Mouse (Mus musculus) intestine, embryonic 14.5 days (tissue): ENCODE results near the gene Cbs. TPM values are rescaled to one million over a fixed set of nuclear protein-coding genes. Genes with fewer than 3 reads are reported as not detected.

Source experiments
- ATAC-seq: fragments of 200-750 bp; cut with Nextera tagmentation; replicated peaks from 2 replicates; pipeline ENCODE4 v1.8.0; 2017; ENCODE audit warnings: low read depth, moderate number of reproducible peaks, moderate TSS enrichment, moderate library complexity; ENCODE audit not compliant: low FRiP score, low TSS enrichment
- DNase-seq: peaks from one replicate; pipeline ENCODE4 v3.0.0-alpha.2; 2018; ENCODE audit warnings: low spot score
- H3K27ac ChIP-seq: fragments of 300-500 bp; sonication (generic); 2 replicates; pipeline ENCODE4 v1.5.1; 2014; ENCODE audit warnings: low read depth, mild to moderate bottlenecking, control low read depth
- H3K27me3 ChIP-seq: fragments of 300-500 bp; sonication (generic); replicated peaks from 2 replicates; pipeline ENCODE4 v1.6.1; 2014; ENCODE audit warnings: low read length, control low read depth; ENCODE audit not compliant: control insufficient read depth, insufficient read depth
- H3K36me3 ChIP-seq: fragments of 300-500 bp; sonication (generic); 2 replicates; pipeline ENCODE4 v1.6.1; 2014; ENCODE audit warnings: low read length, control low read depth; ENCODE audit not compliant: control insufficient read depth, insufficient read depth
- H3K4me1 ChIP-seq: fragments of 300-500 bp; sonication (generic); replicated peaks from 2 replicates; pipeline ENCODE4 v1.6.1; 2014; ENCODE audit warnings: low read length, control low read depth, mixed read lengths; ENCODE audit not compliant: control insufficient read depth, insufficient read depth
- H3K4me2 ChIP-seq: fragments of 300-500 bp; sonication (generic); 2 replicates; pipeline ENCODE4 v1.6.1; 2014; ENCODE audit warnings: low read length
- H3K4me3 ChIP-seq: fragments of 300-500 bp; sonication (generic); 2 replicates; pipeline ENCODE4 v1.5.1; 2014; ENCODE audit warnings: low read depth, low read length, control low read depth, mixed read lengths
- H3K9ac ChIP-seq: fragments of 300-500 bp; sonication (generic); 2 replicates; pipeline ENCODE4 v1.6.1; 2014; ENCODE audit warnings: mild to moderate bottlenecking, low read length
- H3K9me3 ChIP-seq: fragments of 300-500 bp; sonication (generic); 2 replicates; pipeline ENCODE4 v1.6.1; 2016; ENCODE audit warnings: low read length, control low read depth; ENCODE audit not compliant: control insufficient read depth
- WGBS: fragments of 180-500 bp; shearing (Covaris S2); extraction: QIAGEN DNeasy Blood & Tissue Kit; methylation state at CpG from one replicate; pipeline ENCODE4 v1.1.7; 2014; 5-methylcytosine and 5-hydroxymethylcytosine counted together
- polyA plus RNA-seq: library from polyadenylated mRNA; unstranded; fragments of >200 nt; fragmentation: Nextera tagmentation; extraction: Ambion mirVana; gene quantifications from 2 replicates; pipeline ENCODE4 v1.2.1, GENCODE M21; 2014

Cbs gene
- polyA plus RNA-seq, 1 experiment from 2014 or later = 5.9 TPM

DNA sequence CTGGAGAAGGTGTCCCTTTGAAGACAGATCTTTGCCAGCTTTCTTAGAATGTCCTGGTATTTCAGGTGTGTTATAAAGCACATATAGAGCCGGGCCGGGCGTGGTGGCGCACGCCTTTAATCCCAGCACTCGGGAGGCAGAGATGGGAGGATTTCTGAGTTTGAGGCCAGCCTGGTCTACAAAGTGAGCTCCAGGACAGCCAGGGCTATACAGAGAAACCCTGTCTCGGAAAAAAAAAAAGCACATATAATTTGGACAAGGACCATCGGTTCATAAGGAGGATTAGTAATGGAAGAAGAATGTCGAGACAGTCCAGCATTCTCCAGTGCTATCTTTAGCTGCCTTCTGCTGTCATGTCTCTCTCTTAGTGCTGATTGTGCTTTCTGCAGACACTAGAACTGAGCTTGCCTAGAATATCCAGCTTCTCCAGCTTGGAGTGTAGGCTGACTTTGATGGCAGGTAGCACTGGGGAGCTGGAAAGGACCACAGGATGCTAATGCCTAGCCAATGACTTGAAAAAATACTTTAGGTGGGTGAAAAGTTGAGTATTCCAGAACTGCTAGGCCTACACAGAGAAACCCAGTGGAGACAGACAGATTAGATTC is 66.6 kb downstream of the Cbs start:
- peaks cover 22% of the 10 kb centered on the region for H3K4me1 ChIP-seq
- H3K27me3 ChIP-seq = no peaks in the 10 kb centered on the region
- 83% methylated on average over 9 of the region's 9 CpGs for WGBS
- DNase-seq (no peak), ATAC-seq (peak; percentile 84)
- no peak overlapping the region for H3K4me3 ChIP-seq
- H3K4me2 ChIP-seq = no peak overlapping the region
- no peak overlapping the region for H3K27ac ChIP-seq
- H3K36me3 ChIP-seq = no peaks in the 10 kb centered on the region
- H3K9ac ChIP-seq = no peak overlapping the region
- H3K9me3 ChIP-seq = no peaks in the 10 kb centered on the region

DNA sequence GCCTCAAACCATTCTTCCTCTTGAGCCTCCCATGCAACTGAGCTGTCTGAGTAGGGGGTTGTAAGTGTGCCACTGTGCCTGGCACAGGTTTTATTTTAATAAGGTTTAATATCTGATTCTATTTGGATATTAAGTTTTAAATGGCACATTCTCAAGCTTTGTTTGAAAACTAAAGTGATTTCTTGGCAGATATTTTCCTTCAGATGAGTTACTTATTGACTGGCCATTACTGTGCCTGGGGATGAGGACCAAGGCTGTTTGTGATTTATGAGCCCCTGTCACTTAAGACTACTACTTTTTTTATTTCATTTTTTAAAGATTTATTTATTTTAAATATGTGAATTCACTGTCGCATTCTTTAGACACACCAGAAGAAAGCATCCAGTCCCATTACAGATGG is 67.3 kb downstream of the Cbs start:
- H3K4me2 ChIP-seq = no peak overlapping the region

DNA sequence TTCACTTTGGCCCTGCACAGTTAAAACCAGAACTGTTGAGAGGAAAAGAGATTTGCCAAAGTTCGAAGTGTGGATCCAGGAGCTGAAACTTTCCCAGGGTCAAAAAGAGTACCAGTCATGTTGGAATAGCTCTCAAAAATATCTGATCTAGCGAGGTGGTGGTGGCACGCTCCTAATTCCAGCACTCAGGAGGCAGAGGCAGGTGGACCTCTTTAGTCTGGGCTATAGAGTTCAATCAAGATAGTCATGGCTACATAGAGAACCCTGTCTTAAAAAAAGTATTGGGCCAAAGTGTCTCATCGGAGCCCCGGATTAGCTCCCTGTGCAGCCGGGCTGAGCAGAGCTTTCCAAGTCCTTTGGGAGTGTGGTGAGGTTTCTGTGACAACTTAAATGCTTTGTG is 70.8 kb downstream of the Cbs start:
- ATAC-seq (no peak), DNase-seq (no peak)
- H3K27ac ChIP-seq = 0 out of 2 replicates have a peak overlapping the region, but pooled peaks have one; percentile 93
- H3K9me3 ChIP-seq = no peaks in the 10 kb centered on the region
- H3K36me3 ChIP-seq = no peaks in the 10 kb centered on the region
- peak overlapping the region; percentile 72 for H3K4me2 ChIP-seq
- H3K4me1 ChIP-seq = peaks cover 27% of the 10 kb centered on the region
- peak overlapping the region; percentile 77 for H3K4me3 ChIP-seq
- peak overlapping the region; percentile 93 for H3K9ac ChIP-seq
- WGBS = 72% methylated on average over 6 of the region's 6 CpGs
- H3K27me3 ChIP-seq = no peaks in the 10 kb centered on the region

More for the DNA sequence above, 67.3 kb downstream of the Cbs start:
- no peak overlapping the region for H3K4me3 ChIP-seq
- no peaks in the 10 kb centered on the region for H3K36me3 ChIP-seq
- 81% methylated on average over 1 of the region's 1 CpGs for WGBS
- DNase-seq (no peak), ATAC-seq (no peak)
- no peak overlapping the region for H3K9ac ChIP-seq
- H3K27ac ChIP-seq = no peak overlapping the region
- no peaks in the 10 kb centered on the region for H3K27me3 ChIP-seq
- H3K9me3 ChIP-seq = no peaks in the 10 kb centered on the region
- peaks cover 22% of the 10 kb centered on the region for H3K4me1 ChIP-seq

DNA sequence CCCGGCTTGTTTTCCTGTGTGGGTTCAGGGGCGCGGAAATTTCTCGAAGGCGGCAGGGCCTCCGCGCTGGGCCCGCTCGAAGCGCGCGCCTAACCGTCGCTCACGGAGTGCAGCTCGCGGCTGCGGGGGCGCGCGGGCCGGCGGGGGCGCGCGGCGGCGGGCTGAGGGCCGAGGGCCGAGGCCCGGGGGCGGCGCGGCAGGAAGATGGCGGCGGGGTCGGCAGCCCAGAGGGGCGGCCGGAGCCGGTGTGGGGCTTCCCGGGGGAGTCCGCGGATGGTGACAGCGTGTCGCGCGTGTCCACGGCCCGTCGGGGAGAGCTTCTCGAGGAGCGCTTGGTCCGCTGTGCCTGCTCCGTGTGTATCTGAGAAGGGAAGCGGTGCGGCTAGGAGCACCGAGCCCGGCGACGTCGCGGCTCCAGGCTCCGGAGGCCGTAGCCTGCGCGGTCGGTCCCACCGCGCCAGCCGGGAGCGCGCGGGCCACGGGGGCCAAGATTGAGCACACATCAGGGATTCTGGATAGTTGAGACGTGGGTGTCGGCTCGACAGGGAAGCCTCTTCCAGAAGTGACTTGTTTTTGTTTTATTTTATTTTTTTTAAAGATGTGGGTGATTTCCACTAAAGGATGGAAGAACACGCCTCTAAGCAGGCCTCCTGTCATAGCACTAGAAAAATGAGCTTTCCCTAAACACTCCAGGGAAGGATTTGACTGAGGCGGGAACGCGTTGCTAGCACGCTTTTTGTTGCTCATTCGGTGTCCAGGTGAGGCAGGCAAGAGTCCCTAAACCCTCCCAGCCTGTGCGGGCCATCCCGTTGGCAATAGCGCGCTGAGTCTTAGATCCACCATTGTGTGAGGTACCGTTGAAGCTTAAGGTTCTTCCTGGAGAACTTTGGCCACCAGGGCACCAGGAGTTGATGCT is 71.6 kb downstream of the Cbs start:
- Histone ChIP-seq H3K27ac (peak overlapping the region; percentile 93), H3K4me3 (peak overlapping the region; percentile 77), H3K4me2 (peak overlapping the region; percentile 72), H3K9ac (peak overlapping the region; percentile 93), H3K9me3 (no peaks in the 10 kb centered on the region), H3K36me3 (no peaks in the 10 kb centered on the region), H3K4me1 (peaks cover 27% of the 10 kb centered on the region), H3K27me3 (no peaks in the 10 kb centered on the region)
- peak; percentile 83 for DNase-seq
- under 1% methylated on average over 83 of the region's 88 CpGs for WGBS
- ATAC-seq = peak; percentile 46

DNA sequence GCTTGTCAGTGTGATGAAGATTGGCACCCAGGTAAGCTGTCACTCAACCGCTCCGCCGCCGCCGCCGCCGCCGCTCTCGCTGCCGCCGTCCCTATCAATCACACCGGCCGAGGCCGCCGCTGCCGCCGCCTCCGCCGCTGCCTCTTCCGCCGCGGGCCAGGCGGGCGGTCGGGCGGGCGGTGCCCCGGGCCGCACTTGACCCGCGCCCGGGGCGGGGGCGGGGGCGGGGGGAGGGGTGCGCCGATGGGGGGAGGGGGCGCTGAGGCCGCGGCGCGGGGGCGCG is 72.2 kb downstream of the Cbs start:
- no peak for ATAC-seq
- under 1% methylated on average over 28 of the region's 44 CpGs for WGBS
- no peaks in the 10 kb centered on the region for H3K36me3 ChIP-seq

DNA sequence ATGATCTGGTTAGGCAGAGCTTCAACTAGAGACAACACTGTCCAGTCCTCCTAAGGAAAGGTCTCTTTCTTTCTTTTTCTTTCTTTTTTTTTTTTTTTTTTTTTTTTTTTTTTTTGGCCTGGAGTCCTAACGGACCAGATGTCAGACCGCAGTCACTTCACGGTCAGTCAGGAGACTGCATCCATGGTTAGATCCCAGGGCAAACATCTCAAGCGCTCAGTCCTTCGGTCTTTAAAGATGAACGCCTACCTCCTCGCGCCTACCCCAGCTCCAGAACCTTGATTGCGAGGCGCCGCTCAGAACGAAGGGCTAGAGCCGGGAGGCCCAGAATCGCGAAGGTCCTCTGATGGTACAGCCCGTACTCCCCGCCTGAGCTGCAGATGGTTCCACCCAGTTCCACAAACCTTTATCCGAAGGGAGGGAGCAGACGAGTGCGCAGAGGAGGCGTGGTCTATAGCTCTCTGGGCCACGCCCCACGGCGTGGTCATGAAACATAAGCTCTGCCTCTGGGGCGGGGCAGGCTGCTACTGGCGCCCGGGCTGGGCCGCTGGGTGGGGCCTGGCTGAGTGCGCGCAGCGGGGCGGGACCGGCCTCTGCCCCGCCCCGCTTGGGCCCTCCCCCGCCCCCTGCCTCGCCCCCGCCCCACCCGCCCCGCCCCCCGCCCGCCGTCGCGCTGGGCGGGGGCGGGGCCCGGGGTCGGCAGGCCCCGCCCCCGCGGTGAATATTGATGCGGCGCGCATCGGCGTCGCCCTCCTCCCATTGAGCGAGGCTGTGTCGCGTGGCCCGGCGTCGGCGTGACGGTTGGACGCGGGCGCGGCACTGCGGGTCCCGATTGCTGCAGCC is 72.8 kb downstream of the Cbs start, which contains the start of gene Pknox1:
Pknox1 (plus strand) TSS at position 720 of the 843 bp plus-strand sequence.
- Histone ChIP-seq H3K4me3 (peak within 1 kb of the TSS; percentile 77), H3K9me3 (no peaks in the 10 kb centered on the region), H3K4me2 (peak within 1 kb of the TSS; percentile 72), H3K4me1 (peaks cover 27% of the 10 kb centered on the region), H3K36me3 (no peaks in the 10 kb centered on the region), H3K27ac (peak within 1 kb of the TSS; percentile 93), H3K27me3 (no peaks in the 10 kb centered on the region), H3K9ac (peak within 1 kb of the TSS; percentile 93)
- peak; percentile 98 for DNase-seq
- WGBS = 0% methylated on average over 53 of the region's 72 CpGs
- ATAC-seq = peak; percentile 94

More for the DNA sequence above, 72.2 kb downstream of the Cbs start:
- H3K9ac ChIP-seq = peak overlapping the region; percentile 93
- H3K4me1 ChIP-seq = peaks cover 27% of the 10 kb centered on the region
- peak overlapping the region; percentile 72 for H3K4me2 ChIP-seq
- DNase-seq = no peak
- peak overlapping the region; percentile 93 for H3K27ac ChIP-seq
- peak overlapping the region; percentile 77 for H3K4me3 ChIP-seq
- H3K9me3 ChIP-seq = no peaks in the 10 kb centered on the region
- no peaks in the 10 kb centered on the region for H3K27me3 ChIP-seq

DNA sequence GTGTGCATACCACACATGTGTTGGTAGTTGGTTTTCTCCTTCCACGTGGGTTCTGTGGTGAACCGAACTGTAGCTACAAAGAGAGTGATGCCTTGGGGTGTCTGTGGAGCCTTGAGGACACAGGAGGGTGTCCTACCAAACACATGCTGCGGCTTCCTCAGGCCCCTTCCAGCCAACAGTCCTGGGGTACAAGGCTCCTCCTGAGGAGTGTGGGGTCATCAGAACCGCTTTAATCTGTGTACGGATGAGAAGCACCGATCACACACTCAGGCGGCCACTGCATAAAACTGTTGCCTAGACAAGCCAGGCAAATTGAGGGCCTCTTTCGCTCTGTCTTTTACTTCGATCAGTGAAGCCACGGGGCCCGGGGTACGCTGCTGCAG is 73.4 kb downstream of the Cbs start:
- Histone ChIP-seq H3K36me3 (no peaks in the 10 kb centered on the region), H3K4me1 (peaks cover 27% of the 10 kb centered on the region), H3K4me3 (peak overlapping the region; percentile 37), H3K4me2 (peak overlapping the region; percentile 62), H3K27ac (peak overlapping the region; percentile 92), H3K27me3 (no peaks in the 10 kb centered on the region), H3K9me3 (no peaks in the 10 kb centered on the region), H3K9ac (peak overlapping the region; percentile 56)
- ATAC-seq (no peak), DNase-seq (no peak)
- WGBS = 16% methylated on average over 12 of the region's 12 CpGs

DNA sequence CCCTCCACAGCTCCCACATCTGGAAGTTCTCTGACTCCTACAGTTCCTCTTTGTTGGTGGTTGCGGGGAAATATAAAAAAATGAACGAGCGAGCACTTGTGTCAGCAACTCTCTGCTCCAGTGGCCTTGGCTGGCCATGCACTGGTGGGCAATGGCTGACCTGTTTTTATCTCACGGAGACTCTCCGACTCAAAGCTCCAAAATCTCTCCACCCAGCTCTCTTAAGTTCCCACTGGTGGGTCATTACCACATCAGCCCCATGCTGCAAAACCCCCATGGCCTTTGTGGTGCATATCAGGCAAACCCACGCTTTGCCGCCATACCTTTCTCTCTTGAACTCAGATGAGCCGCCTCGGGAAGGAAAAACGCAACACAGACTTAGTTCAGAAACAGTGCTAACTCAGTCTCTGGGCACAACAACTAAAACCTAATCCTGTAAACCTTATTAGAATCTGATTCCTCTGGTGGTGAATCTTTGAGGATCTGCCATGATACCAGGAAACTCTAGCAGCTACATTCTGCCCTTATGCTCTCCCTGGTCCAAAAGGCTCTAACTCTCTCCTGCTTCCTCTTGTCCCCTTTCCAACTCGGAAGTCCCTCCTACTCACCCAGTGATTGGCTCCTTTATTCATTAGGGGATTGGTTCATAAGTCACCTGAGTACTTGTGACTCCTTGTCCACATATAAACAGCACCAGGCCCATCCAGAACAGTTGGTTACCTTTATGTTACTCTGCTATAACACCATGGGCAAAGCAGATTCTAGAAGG is 77.8 kb downstream of the Cbs start:
- no peaks in the 10 kb centered on the region for H3K36me3 ChIP-seq
- WGBS = 84% methylated on average over 11 of the region's 11 CpGs
- ATAC-seq = no peak

More for the DNA sequence above, 77.8 kb downstream of the Cbs start:
- H3K27ac ChIP-seq = no peak overlapping the region
- H3K4me3 ChIP-seq = no peak overlapping the region
- no peak overlapping the region for H3K4me2 ChIP-seq
- no peaks in the 10 kb centered on the region for H3K27me3 ChIP-seq
- no peaks in the 10 kb centered on the region for H3K9me3 ChIP-seq
- DNase-seq = no peak
- H3K4me1 ChIP-seq = peaks cover 28% of the 10 kb centered on the region
- H3K9ac ChIP-seq = no peak overlapping the region
